Mouse (Mus musculus) CD8-positive naive resting alpha-beta T cell, adult 2 months (primary cell): ENCODE data around the gene Crisp2.
"Not testable (repeated sequence)": the region's sequence is repeated elsewhere in the genome, so short reads cannot be mapped to it uniquely, and the experiment has no call there.

Experiments
- DNase-seq, 2 experiments: peaks; one replicate each; pipeline ENCODE4 v3.0.0; 2022; ENCODE audit warnings: low read depth in 2 of 2, low spot score in 2 of 2

Crisp2 gene

DNA sequence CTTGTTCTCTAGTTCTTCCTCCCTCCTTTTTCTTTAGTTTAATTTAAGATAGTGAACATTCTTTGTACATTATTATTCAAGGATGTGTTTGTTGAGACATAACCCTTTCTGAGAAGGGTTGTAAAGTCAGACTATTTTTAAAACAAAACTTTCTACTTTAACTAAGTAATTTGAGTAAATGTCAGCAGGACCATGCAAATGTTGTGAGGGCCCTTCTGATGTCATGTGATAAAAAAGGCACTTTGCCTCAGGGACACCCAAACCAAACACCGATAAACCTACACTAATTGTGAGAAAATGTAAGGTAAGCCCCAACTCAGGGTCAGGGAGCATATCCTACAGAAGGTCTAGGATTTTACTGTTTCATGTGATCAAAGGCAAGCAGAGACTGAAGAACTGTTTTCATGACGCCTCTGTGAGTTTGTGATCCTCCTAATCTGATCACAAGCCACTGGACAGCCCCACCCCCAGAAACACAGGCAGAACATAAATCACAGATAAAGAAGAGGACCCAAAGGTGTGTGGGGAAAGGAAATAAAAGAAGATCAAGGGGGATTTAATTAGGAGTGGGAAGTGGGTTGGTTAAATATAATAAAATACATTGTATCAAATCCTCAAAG is at the start of gene Crisp2:
Crisp2 (minus strand) TSS at position 51 of the 620 bp plus-strand sequence.
- no peak for DNase-seq

DNA sequence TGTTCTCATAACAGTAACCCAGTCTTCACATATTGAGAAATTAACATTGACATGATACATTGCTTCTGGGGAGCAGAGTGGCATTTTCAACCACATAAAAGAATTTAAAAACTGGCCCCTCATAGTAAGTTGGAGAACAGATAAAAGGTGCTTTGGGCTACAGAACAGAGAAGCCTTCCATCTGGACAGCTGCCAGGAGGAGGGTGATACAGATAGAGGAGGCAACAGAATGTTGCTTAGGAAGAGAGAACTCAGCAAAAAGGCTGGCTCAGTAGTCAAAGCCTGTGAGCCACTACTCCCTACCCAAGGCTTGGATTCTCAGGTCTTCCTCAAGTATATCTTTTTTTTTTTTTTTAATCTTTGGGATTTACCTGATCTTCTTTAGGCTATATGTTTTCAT is 48.3 kb upstream of the Crisp2 start:
- no peak for DNase-seq

DNA sequence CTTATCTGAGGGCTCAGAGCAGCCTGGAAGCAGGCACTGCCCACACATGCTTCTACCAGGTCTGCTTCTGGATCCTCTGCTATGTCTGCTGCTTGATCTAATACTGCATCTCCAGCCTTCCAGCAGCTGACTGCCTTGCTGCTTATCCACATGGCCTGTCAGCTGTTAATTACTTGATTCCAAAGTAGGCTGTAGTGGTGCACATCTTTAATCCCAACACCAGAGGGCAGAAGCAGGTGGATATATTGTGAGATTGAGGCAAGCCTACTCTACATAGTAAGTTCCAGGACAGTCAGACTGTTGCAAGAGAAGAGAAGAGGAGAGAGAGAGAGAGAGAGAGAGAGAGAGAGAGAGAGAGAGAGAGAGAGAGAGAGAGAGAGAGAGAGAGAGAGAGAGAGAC is 30.5 kb upstream of the Crisp2 start:
- no peak for DNase-seq

DNA sequence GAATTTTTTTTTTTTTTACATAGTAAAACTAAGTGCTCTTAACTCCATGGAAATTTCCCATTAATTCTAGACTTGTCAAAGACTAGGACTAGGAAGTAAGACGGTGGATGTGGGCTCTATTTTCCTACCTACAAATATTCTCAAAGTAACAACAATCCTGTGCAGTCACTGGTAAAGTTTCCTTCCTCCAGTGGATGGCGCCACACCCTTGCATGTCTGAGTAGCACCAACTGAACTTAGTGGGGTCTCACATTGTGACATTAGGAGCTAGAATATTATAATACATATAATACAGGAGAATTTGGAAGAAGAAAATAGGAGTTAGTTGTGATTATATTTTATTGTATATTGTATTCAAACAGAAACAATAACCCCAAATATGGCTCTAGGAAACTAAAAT is 25.1 kb upstream of the Crisp2 start:
- no peak for DNase-seq

DNA sequence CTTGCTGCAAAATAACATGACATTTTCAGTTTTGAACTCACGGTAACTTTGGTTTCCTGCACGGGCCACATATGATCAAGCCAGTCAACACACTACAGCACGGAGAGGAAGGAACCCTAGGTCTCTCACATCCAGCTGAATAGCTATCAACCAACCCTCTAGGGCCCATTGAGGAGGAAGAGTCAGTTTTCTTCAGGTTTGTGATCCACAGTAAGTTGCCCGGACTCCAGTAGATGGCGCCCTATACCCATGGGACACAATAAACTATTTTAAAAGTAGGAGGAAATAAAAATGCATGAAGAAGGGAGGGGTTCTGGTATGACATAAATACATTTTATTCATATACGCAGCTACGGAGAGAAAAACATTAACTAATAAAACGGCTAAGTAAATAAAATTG is 17.7 kb upstream of the Crisp2 start:
- DNase-seq, result no peak

DNA sequence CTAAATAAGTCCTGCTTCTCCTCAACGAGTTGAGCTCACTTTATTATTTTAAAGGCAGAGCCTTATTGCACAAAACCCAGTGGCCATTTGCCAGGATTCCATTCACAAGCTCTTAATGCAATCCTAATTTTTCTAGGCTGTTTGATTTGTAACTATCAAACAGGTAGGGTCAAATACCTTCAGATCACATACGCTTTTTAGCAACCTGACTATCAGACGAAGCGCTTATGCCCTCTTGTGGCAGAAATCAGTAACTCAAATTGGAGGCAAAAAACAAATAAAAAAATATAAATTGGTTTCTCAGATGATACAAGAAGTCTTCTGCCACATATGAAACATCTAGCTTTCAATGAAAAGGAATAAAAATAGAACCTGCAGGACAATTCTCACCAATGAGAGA is 17.0 kb upstream of the Crisp2 start:
- DNase-seq, result no peak

DNA sequence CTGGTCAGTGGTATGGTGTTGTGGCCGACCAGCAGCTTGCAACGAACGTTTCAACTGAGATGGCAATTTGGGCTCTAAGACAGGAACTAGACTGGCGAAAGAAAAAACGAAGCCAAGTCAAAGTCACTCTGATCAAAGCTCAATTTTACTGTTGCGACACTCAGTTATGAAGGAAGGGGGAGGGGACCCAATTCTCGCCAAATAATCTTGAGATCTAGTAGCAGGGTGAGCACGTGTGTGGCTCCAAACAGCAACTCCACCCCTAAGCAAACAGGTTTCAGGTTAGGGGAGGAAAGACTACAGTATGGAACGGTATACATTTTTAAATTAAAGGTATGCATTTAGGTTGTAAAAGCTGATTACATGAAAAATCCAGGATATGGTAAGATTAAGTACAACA is 14.7 kb upstream of the Crisp2 start:
- DNase-seq, result no peak

DNA sequence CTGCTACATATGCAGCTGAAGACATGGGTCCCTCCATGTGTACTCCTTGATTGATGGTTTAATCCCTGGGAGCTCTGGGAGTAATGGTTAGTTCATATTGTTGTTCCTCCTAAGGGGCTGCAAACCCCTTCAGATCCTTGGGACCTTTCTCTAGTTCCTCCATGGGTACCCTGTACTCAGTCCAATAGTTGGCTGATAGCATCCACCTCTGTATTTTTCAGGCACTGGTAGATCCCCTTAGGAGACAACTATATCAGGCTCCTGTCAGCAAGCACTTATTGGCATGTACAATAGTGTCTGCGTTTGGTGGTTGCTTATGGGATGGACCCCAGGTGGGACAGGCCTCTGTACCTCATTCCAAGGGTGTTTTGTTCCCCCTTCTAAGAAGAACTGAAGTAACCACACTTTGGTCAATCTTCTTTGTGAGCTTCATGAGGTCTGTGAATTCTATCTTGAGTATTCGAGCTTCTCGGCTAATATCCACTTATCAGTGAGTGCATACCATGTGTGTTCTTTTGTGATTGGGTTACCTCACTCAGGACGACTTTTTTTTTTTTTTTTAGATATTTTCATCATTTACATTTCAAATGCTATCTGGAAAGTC is 10.6 kb upstream of the Crisp2 start:
- no peak for DNase-seq

DNA sequence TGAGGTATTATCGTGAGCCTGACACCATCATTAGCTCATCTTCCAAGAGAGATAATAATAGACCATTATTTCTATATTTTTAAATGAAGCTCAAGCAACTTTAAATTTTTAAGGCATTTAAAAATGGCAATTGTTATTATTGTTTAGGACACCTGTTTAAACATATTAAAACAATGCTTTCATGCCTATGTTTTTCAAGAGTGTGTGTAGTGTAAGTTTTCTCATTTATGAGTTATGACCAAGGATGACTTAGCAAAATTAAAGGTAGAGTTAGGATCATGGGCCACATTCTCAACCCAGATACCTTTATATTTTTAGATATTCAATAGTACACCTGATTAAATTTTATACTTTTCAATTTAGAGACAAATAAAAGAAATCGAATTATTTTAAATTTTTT is 5.5 kb upstream of the Crisp2 start:
- no peak for DNase-seq

DNA sequence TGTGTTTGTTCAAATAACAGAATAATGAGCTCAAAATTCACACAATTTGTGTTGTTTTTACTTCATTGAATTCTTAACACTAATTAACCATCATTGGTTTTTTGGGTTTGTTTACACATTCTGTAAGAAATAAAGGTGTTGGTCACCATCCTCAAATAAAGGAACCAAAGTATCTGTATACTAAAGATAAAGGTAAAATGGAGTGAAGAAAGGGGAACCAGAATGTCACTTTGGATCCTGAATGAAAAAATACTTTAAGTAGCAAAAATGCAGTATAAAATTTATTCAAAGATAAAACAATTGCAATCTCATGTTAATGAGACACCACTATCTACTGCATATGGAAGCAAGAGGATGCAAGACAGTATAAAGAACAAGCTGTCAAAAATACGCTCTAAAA is 4.8 kb upstream of the Crisp2 start:
- DNase-seq, result no peak

DNA sequence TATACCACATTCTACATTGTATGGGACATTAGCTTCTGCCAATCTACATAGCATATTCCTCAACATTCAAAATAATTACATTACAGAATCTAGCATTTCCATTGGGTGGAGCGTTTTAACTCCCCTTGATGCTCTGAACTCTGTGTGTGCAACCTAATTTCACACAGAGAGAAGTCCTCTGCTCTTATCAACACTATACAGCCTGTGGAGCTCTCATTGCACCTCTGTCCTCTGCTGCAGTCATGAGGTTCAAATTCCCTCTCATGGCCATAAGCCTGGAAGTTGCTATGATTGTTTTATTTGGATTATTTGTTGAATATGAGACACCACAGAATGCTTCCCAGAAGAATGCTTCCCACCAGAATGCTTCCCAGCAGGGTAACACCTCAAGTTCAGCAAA is 4.1 kb upstream of the Crisp2 start, which contains the start of gene Rhag:
Rhag (plus strand) TSS at position 193 of the 400 bp plus-strand sequence.
- DNase-seq, result no peak

DNA sequence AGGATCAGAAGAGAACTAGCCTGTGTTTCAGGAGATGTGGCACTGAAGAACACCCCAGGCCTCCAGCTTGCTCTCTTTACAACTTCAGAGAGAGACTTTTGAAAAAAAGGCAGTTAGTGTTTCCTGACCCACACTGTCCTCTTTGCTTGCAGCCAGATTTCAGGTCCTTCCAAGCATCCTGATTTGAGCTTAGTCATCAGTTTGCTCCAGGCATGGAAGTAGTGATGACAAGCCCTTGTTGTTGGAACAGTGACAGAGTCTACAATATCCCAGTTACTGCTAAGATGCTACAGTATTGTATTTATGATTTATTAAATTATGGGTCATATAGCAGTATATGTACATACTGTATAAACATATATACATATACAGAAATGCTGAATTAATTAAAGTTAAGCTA is 1.3 kb upstream of the Crisp2 start:
- no peak for DNase-seq

DNA sequence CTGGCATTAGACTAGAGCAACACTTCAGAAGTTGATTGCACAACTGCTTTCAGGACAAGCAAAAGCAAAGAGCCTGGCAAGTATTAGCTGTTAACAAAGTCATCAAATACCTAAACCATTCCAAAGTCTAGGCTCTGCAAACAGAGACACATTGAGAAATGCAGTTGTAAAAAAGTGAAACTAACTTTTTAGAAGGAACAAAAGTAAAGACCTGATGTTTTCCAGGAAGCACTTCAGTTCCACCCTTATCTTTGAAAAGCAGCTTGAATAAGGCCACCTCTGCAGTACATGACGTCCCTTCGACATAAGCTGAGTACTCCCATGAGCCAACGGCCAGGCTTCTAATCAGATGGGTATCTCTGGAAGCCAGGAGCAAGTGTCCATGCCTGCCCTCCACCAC is 253 bp downstream of the Crisp2 start:
- DNase-seq, result no peak

DNA sequence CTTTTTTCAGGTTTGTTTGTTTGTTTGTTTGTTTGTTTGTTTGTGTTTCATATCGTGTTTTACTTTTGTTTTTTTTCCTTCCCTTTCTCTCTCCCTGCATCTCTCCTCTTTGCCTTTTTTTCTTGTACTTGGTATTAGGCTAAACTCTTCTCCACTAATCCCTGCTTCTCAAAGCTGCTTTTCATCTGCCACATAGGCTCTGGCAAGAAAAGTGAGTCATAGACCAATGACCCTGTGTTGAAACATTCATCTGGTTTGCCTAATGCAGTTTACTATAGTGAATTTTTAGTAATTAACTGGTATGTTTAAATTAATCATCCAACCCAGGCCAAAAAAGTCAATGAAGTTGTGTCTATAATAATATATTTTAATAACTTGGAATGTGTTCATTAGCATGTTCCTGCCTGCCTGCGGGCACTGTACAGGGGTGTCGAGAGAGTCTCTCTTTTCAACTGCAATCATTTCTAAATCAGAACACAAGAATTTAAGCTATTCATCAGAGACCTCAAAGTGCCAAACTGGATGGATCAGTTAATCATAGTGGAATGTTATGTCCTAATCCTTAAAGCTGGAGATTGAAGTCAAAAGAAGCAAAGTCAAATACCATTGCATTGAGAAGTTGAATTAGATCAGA is 4.0 kb downstream of the Crisp2 start:
- no peak for DNase-seq

DNA sequence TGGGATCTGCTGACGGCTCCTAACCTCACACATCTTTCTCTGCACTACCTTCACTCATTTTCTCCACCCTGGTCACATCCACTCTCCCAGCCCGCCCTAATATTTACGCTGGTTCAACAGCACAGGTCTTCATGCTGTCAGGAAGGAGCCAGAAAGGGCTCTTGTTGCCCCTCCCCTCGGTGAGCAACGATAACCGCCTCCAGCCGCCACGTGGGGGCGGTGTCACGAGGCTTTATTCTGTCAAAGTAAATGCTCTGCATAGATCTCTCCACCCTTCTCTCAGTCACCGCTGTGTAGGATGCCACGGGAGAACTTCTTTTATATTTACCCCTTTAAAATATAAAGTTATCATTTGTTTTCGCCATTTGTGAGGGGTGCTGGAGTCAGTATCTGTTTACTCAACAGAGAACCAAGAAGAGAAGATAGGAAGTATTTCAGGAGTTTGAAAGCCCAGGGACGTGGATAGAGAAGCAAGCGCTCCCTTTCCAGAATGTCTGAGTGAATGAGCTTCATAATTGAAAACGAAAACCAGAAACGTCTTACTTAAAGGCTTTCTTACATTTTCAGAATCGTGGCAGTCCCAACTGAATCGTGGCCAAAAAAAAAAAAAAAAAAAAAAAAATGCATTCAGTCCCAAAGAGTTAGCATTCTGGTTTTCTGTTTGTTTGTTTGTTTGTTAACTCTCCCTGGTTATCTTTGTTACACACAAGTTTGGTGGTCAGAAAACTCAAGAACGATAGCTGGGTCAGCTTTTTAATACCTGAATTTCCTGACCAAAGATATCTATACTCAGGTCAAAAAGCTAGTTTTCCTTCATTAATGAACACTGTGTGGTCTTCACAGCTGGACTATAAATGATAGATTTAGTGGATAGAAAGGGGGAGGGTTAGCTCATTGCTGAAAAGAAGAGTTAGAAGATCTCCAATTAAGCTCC is 12.6 kb downstream of the Crisp2 start:
- DNase-seq, result no peak

DNA sequence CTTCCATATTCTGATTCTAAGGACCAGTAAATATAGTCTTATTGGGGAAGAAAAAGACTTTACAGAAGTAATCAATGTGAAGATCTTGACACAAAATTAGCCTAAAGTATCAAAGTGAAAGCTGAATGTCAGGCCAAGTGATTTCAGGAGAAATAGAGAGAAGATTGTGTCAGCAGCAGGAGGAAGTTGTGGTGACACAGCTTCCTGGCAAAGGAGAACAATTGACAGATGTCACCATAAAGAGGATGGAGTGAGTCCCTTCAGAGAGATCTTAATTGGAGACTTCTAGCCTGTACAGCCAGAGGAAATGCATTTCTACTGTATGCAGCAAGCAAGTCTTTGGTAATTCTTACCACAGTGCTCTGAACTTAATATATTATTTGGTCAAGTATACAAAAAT is 16.9 kb downstream of the Crisp2 start:
- DNase-seq, result no peak

DNA sequence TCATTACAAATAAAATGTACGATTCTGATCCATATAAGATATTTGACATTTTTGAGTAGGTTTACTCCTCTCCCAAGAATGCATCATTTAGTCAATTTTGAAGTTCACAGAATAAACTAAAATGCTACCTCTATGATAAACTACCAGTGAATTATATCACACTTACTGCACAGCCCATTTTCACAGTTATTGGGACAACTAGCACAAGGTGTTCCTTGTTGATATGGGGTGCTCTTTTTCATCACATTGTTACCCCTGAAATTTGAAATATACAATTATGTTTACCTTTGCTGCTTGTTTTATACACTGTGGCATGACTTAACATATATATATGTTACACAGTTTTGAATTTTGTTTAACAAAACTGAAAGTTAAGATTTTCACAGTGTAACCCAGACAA is 39.7 kb downstream of the Crisp2 start:
- no peak for DNase-seq

DNA sequence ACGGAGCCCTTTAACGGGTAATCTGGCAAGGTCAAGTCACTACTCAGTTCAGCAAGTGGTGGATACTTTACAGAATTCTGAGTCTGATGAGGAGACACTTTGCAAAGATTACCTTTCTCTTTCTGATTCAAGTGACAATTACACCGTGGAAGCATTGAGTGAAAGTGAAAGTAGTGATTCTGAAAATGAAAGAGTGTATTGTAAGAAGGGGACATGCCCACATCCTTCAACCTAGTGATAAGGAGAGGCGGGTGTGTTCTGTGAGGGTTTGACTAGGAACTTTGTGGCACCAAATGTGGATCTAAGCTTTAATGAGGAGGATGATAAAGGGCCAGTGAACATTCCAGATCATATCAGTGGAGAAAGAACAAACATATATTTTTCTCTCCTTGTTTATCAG is 43.1 kb downstream of the Crisp2 start:
- no peak for DNase-seq

DNA sequence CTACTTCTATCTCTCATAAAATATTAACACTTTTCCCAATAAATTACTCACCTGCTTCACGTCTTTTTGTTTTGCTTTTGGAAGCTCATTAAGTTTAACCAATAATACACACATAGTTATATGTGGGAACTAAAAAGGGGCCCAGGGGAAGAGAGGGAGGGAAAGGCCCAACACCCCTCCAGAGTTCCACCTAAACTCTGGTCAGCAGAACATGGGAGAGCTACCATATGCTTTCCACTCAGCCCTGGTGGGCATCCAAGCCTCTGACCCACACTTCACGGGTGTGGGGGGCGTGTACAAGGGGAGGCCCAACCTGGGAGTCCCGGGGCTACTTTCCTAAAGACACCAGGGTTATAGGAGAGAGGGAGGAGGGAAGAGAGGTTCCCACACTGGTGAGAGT is 75.1 kb downstream of the Crisp2 start:
- DNase-seq, result no peak

DNA sequence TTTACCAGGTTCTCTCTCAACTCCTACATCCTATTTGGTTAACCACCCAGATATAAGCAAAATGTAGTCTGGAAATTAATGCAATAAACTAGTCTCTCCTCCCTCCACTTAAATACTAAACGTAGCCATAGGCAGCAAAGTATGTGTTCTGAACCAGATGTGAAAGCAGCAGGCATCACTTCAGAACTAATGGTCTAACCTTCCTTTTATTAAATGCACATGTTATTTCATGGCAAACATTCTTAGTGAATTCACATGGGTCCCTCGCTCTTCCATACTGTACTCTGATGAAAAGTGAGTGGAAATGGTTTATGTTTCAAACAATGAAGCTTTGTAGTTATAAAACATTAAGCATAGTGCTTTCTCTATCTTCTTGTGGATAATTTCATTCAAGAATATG is 75.5 kb downstream of the Crisp2 start:
- no peak for DNase-seq

DNA sequence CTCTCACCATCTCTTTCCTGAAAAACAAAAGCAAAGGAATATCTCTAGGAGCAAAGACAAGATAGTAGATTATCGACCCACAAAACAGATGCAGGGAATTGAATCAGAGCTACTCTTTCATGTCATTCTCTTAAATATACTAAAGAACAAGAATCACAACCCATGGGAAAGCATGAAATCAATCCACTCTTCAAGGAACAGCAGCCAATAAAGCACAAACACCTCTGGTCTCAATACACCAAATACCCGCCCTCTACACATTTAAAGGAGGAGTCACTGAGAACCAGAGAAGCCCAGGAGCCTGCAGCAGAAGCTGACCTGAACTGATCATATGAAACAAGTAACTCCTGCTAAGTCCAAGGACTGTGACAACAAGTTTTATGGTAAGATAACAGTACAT is 80.0 kb downstream of the Crisp2 start, which contains the start of gene Esp1:
Esp1 (plus strand) TSS at position 301 of the 400 bp plus-strand sequence.
- no peak for DNase-seq

DNA sequence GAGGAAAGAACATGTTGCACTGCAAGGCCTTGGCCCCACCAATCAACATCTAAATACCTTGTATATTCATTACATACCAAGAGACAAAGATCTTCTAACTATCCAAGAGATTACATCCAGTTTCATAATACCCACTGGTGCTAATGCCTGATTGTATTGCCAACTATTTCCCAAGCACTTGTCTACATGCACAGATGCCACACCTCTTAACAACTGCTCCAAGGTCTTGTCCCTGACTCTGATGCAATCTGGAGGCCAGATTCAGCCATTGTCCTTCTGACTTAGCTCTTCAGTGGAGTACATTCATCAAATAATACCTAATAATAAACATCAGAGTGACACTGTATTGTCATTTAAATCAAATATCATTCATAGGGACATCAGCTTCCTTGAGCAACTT is 89.7 kb downstream of the Crisp2 start:
- not testable (repeated sequence) for DNase-seq
